Mouse (Mus musculus): Measurements from ENCODE around the gene Fam205a1.

DNA sequence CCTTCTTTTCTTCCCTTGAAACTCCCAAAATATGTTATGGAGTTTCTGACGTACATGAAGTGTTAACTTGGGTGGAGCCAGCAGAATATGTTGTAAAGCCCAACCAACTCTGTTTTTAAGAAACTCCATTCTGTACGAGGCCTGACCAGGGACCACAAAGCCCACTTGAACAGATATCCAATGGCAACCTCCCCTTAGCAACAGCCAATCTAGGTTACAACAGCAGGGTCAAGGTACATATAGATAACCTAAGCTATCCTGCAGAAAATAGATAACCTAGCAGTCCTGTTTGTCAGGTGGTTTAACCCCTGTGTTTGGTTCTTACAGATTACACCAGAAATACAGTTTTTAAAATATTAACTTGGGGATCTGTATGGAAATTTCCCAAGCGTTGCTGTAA lies 13.7 kb upstream of the Fam205a1 start:
- TF ChIP-seq POLR2A (IDR thresholded peaks at IDR 0.05; ENCODE audit: insufficient read depth, low read length) (no peak), CTCF (IDR thresholded peaks at IDR 0.05; ENCODE audit: low read depth, low read length) (no peak)

Measured in ES-Bruce4 (cell line).